Mouse (Mus musculus) kidney, adult 11 months (tissue): ENCODE measurements at regions not wholly inside any gene's neighbourhood (a gene's known extent, or its start where the extent isn't known, plus 50 kb on each side); places are given as distances from the start of the nearest gene placed in this dataset.
"Not testable (repeated sequence)": the region's sequence is repeated elsewhere in the genome, so short reads cannot be mapped to it uniquely, and the experiment has no call there.

Experiments
- DNase-seq: peaks from one replicate; pipeline ENCODE4 v3.0.0; 2022

DNA sequence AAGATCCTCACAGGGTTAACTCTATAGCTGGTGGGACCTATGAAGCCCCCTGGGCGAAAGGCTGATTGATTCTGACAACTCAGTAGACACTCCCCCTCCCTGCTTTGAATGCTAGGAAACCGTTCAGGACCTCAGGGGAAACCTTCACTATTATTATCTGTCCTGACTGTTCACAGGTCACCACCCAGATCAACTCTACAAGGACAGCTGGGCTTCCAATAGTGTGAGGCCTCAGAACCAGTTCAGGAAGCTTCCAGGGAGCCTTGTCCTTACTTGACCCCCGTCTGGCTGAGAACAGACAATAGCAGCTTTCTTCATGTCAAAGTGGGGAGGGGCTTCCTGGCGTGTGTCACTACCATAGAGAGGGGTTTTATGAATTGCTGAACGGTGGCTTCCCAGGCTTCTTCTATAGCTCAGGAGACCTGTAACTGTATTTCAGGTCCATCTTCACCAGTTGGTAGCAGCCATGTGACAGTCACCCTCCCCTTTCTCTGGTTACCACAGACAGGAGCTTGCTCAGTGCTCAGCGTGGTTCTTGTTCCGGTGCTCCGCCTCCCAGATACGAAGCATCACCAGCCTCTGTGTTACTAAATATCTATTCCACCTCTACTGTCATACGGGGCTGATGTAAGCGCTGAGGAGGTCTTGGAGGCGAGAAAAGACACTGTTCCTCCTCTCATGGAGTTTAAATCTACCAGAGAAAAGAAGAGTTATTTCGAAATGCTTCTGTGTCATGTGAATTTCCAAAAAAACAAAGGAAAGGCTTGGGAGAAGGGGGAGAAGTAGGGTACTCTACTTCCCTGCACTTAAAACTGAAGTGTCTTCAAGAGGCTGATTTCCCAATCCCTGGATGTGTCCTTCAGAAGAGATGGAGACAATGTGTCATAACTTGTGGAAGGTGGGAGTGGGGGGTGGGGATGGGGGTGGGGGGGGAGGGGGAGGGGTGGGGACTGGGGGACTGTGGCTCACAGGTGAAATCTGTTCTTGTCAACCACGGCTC is 96.9 kb downstream of the Vcpkmt start:
- peak; percentile 62 for DNase-seq

GRCm38 (mm10) chr12:69481420-69481819 is 101.4 kb downstream of the Vcpkmt start:
- DNase-seq: no peak

DNA sequence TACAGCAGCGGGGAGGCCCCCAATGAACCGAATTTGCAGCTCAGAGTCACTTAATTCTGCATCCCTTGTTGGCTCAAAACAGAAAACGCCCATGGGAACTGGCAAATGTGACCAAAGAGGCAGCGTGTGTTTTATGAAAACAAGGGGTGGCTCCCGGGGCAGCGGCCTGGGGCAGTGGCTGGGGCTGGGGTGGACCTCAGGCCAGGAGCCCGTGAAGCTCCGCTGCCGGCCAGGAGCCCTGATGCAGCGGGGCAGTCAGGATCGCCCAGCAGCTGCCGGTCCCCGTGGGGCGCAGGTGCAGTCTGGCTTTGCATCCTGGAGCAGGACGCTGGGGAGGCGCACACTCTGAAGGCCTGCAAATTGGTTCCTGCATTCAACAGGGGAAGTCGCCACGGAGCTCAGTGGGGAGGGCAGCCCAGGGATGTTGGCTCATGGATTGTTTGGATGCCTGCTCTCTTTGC is 104.4 kb upstream of the Gm9887 start:
- no peak for DNase-seq

DNA sequence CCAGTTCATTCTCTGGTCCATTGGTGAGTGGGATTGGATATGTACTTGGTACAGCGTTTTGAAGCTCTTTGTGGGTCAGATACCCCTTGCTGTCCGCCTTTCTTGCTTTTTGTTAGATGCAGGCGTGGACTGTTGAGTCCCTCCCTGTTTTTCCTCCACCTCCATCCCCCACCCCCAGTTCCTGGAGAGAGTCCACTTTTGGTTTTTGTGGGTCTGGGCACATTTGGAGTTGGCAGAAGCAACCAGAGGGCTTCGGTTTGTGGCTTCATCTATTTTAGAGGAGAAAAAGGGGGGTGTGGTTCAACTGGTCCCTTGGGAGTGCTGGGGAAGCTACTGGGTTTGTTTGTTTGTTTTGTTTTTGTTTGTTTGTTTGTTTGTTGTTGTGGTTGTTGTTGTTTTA is 103.9 kb upstream of the Gm9887 start:
- no peak for DNase-seq

DNA sequence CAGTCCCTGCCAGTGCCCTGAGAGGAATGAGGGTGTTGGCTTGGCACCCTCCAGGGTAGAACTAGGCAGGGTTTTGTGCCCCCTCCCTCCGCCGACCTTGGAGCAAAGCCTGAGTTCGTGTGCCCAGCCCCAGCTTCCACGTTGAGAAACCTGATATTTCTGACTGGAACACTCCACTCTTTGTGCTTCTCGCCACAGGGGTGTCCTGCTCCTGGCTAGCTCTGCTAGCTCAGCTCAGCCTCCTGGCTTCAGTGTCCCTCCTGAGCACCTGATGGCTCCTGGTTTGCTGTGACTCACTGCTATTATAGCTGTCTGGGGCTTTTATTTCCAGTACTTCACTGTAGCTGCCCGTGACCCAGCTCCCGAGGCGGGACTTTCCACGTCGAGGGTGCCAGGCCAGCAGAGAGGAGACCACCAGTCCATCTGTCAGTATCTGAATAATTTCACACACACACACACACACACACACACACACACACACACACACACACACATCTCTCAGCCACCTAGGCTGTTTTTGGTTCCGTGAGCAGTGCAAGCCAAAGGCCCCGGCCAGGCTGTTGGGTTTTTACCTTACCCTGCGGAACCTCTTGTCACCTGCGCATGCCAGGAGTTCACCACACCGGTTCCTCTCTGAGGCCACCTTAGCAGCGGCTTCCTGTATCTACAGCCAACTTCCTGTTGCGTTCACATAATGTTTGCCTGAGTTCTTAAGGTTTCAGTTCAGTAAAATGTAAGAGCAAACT is 102.8 kb upstream of the Gm9887 start:
- DNase-seq: no peak

GRCm38 (mm10) chr12:69474141-69474915 is 102.1 kb upstream of the Gm9887 start:
- DNase-seq: no peak

- DNase-seq: no peak
Measured at GRCm38 (mm10) chr12:69473379-69474057, 101.3 kb upstream of the Gm9887 start.

- no peak for DNase-seq
Measured at GRCm38 (mm10) chr12:69472912-69473311, 100.7 kb upstream of the Gm9887 start.

GRCm38 (mm10) chr12:69471876-69472275 is 99.6 kb upstream of the Gm9887 start:
- no peak for DNase-seq

DNA sequence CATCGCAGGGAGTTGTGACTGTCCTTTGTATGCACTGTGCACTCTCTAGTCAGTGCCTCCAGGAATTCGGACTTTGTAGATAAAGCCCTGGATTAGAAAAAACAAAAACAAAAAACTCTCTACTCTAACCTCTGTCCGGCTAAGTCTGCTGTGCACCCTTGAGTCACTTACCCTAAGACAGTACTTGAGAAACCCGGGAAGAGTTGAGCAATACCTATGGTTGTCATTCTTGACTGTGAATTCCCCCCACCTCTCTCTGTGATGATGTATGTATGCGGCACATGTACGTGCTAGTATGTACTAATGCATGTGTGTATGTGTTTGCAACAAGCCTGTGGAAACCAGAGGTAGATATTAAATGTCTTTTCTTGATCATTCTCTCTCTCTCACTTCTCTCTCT is 96.7 kb upstream of the Gm9887 start:
- no peak for DNase-seq

- no peak for DNase-seq
Measured at GRCm38 (mm10) chr12:69467363-69467762, 95.1 kb upstream of the Gm9887 start.

DNA sequence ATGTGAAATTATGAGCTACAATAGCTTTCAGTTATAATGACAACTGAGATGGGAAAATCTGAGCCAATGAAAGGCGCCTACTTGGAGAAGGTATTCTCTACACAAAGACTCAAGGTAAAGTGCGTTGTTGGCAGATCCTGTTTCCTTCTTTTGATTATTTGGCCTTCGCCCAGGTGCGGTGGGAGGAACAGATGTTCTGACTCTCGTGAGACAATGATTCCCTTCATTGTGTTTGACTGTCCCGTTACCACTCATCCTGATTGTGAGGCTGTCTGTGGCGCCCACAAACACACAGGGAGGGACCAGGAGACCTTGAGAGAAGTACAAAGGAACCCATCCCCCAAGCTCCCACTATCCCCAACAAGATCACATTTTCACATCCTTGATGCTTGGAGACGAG is 92.6 kb upstream of the Gm9887 start:
- no peak for DNase-seq

DNA sequence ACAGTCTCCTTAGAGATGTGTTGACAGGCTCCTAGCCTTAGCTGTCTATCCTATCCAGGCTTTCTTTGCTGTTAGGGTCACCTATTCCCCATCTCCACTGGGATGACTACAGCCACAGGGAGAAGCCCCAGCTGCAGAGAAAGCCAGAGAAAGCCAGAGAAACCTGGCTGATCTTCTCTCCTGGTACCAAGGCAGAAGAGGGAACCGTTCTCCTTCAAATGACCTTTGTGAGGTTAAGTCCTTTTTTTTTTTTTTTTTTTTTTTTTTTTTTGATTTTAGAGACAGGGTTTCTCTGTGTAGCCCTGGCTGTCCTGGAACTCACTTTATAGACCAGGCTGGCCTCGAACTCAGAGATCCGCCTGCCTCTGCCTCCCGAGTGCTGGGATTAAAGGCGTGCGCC is 91.1 kb upstream of the Gm9887 start:
- DNase-seq: not testable (repeated sequence)

DNA sequence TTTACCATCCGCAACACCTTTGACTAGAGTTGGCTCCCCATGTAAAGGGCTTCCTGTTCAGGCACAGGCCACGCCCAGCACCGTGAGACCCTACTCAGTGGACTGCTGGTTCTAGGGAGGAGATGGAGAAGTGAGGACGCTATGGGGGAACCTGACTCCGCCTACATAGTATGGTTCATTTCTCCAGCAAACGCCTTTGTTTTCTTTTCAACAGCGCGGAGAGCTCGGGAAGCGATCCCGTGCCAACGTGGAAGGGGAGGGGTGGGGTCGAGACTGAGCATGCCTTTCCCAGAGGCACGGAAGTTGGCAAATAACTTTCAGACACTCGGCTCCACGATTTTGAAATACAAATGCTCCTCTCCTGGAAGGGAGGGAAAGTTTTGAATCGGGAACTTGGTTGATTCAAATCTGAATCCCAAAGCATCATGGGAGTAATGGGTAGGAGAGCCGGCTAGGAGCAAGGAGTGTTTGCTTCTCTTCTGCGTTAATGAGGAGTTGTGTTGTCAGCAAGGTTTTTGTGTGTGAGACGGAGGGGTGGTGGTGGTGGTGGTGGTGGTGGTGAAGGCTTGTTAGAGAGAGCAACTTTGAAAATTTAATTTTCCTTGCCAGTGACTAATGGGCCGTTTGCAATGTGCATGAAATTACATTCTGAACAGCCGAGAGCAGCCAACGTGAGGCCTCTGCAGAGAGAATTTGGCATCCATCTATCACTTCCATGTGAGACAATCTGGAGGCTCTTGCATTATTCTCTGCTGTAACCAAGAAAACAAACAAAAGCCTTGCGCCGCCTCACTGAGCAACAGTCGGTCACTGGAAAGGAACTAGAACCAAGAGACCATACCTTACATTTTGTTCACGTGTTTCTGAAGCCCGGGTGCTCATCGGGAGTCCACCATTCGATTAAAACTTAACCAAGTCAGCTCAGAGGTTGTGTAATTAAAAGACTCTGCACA is 89.9 kb upstream of the Gm9887 start:
- peak; percentile 50 for DNase-seq

GRCm38 (mm10) chr12:69460552-69461079 is 88.4 kb upstream of the Gm9887 start:
- DNase-seq: no peak

GRCm38 (mm10) chr12:69458170-69458841 is 86.0 kb upstream of the Gm9887 start:
- peak; percentile 27 for DNase-seq

- no peak for DNase-seq
Measured at GRCm38 (mm10) chr12:69456746-69457145, 84.5 kb upstream of the Gm9887 start.

- DNase-seq: no peak
Measured at GRCm38 (mm10) chr12:69456116-69456515, 83.9 kb upstream of the Gm9887 start.

DNA sequence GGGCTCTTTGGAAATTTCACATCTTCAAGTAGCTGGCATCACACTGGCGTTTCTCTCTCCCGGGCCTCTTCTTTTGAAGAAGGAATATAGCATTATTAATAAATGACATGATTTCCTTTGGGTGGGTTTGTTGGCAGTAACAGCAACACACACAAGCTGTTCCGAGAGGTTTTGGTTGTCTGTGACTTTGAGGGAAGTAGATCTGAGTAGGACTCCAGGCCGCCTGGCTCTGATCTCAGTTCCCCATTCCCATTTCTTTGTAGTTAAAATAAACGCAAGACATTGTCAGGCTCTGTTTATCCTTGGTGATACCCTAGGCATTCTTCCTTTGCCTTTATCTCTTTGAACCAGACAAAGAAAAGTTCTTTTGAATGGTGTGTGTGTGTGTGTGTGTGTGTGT is 83.3 kb upstream of the Gm9887 start:
- DNase-seq: no peak

- no peak for DNase-seq
Measured at GRCm38 (mm10) chr12:69453544-69453943, 81.3 kb upstream of the Gm9887 start.
